Mouse (Mus musculus): ENCODE data around the gene Klc1. TPM values are rescaled to one million over a fixed set of nuclear protein-coding genes. Genes with fewer than 3 reads are reported as not detected.

The Klc1 gene
- total RNA-seq, 4 experiments from 2014 or later = 87.5 to 137 (median 109) TPM

Other genes with a start within 250 kb of the Klc1 start
- 100 to 1,000 TPM; 301 to 395 (median 347) TPM for gene Eif5, start 220.8 kb upstream of the Klc1 start, total RNA-seq (2022)
- gene Mark3, start 184.3 kb upstream of the Klc1 start, total RNA-seq (2022) = 100 to 1,000 TPM in 1 of 4 experiments, 10 to 100 TPM in 3; 78.4 to 115 (median 93.2) TPM
- 100 to 1,000 TPM in 1 of 4 experiments, 10 to 100 TPM in 3; 50.3 to 118 (median 79.5) TPM for gene Ckb, start 86.5 kb upstream of the Klc1 start, total RNA-seq (2022)
- 10 to 100 TPM; 12.8 to 16.6 (median 16.0) TPM for gene Trmt61a, start 80.7 kb upstream of the Klc1 start, total RNA-seq (2022)
- 10 to 100 TPM; 39.2 to 41.7 (median 40.0) TPM for gene Bag5, start 45.6 kb upstream of the Klc1 start, total RNA-seq (2022)
- gene Apopt1, start 45.6 kb upstream of the Klc1 start, total RNA-seq (2022) = 10 to 100 TPM; 65.7 to 82.3 (median 74.3) TPM
- gene Xrcc3, start 55.0 kb downstream of the Klc1 start, total RNA-seq (2022) = 10 to 100 TPM; 17.5 to 22.1 (median 19.4) TPM
- gene Zfyve21, start 55.3 kb downstream of the Klc1 start, total RNA-seq (2022) = 100 to 1,000 TPM; 113 to 145 (median 123) TPM
- 10 to 100 TPM; 16.0 to 26.6 (median 18.7) TPM for gene Ppp1r13b, start 149.3 kb downstream of the Klc1 start, total RNA-seq (2022)
- 100 to 1,000 TPM; 314 to 407 (median 358) TPM for gene Atp5mpl, start 208.1 kb downstream of the Klc1 start, total RNA-seq (2022)
- gene Tdrd9, start 212.7 kb downstream of the Klc1 start, total RNA-seq (2022) = under 1 TPM in 2 of 4 experiments, not detected in 2; 0.09 to 0.31 TPM
- not detected for gene Rd3l, start 222.5 kb downstream of the Klc1 start, total RNA-seq (2022)